In the genomic region with DNA sequence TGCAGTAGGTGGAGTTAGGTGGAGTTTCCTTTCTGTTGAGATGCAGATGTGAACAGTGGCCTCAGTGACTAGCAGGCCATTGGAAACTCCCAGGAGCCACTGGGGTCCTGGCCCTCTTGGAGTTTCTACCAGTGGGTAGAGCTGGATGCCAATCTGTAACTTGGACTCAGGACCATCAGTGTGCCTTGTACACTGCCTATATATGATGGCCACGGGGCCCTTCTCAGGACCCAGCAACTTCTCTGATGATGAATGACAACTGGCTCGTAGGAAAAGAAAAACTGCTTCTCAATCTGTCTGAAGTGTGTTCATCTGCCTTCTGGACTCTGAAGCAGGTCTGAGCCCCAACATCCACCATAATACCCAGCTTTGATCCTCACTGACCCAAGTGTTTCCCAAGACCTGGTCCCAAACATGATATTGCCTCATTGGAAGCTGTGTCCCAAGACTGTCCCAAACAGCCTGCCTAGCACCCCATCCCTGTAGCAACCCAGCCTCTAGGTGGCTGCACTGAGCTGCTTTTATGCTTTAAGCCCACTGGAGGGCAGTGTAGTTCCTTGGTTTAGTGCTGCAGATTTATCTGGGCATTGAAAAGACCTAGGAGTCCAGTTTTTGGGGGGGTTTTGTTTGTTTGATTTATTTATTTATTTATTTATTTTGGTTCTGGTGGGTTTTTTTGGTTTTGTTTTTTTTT, we compare ENCODE assay signal across 9 mouse cellular contexts. TPM values are rescaled to one million over a fixed set of nuclear protein-coding genes. Genes with fewer than 3 reads are reported as not detected.
DNase-seq lines count a peak whose midpoint lies in the region; ATAC-seq and TF ChIP-seq lines count a peak whose summit lies in the region.
"Had no signal": no experiment of that assay in that cellular context is flagged by ENCODE, and none has a peak within 500 bp of the region (broad histone marks: within the 10 kb centered on the region; RNA-seq: fewer than 3 reads in every experiment).

No protein-coding gene starts in this region.

- 79% methylated on average over 2 of the region's 2 CpGs for WGBS in forebrain, embryonic 13.5 days
- 77% methylated on average over 2 of the region's 2 CpGs for WGBS in large intestine, adult 2 months
- 75% methylated on average over 2 of the region's 2 CpGs for WGBS in liver, postnatal 0 days (ENCODE audit: insufficient replicate concordance)
- 82% methylated on average over 2 of the region's 2 CpGs for WGBS in neural tube, embryonic 14.5 days

- peak; percentile 99 for TF ChIP-seq CTCF in liver, postnatal 0 days (IDR thresholded peaks at IDR 0.05; ENCODE audit: low read depth)

- intact Hi-C loops in heart, postnatal 25 days (cut with DNase I): loop anchor here (1.0 to 2.0 kb wide), 2 partner anchors 42 to 155 kb away; partner anchors contain the start of gene Itm2c

- H3K4me2 ChIP-seq in forebrain, embryonic 13.5 days: no peak overlapping the region
- no peak overlapping the region for H3K4me2 ChIP-seq in liver, postnatal 0 days (ENCODE audit: low read depth, low read length)
- no peak overlapping the region for H3K4me2 ChIP-seq in neural tube, embryonic 14.5 days (ENCODE audit: low read depth, low read length)

- peak; percentile 56 for DNase-seq in ES-E14 (ENCODE audit: low read depth, low spot score)
- DNase-seq in c-Kit-positive CD71-positive TER-119-positive erythroid progenitor cells, embryonic 14.5 days (ENCODE audit: low spot score): peak; percentile 59
- DNase-seq in heart, postnatal 25 days (ENCODE audit: low spot score): peak; percentile 36
- DNase-seq in large intestine, adult 2 months (ENCODE audit: low read depth, low spot score): peak; percentile 44
- peak; percentile 73 for DNase-seq in liver, postnatal 0 days
- peak; percentile 29 to 48 for DNase-seq in thymus, adult 18-20 months

- no peaks in the 10 kb centered on the region for H3K4me1 ChIP-seq in ES-E14 (ENCODE audit: control insufficient read depth in 2 of 2, insufficient read depth in 2 of 2, low read length in 2 of 2, poor library complexity in 1 of 2)
- no peaks in the 10 kb centered on the region for H3K4me1 ChIP-seq in forebrain, embryonic 13.5 days
- H3K4me1 ChIP-seq in liver, postnatal 0 days (ENCODE audit: insufficient read depth): no peaks in the 10 kb centered on the region
- H3K4me1 ChIP-seq in neural tube, embryonic 14.5 days (ENCODE audit: control insufficient read depth, insufficient read depth, low read length): no peaks in the 10 kb centered on the region

- peak; percentile 79 for ATAC-seq in forebrain, embryonic 13.5 days
- peak; percentile 92 for ATAC-seq in liver, postnatal 0 days
- ATAC-seq in neural tube, embryonic 14.5 days (ENCODE audit: low read depth): peak; percentile 73

- in situ Hi-C loops in ES-E14 (cut with MboI; ENCODE audit: low sequenced_read_pairs in 2 of 2, unreplicated experiment in 2 of 2): loop anchor here in 1 of 2 experiments (5.0 kb wide), 1 partner anchor 154 kb away; no protein-coding TSS in a partner anchor

- H3K36me3 ChIP-seq in ES-E14 (ENCODE audit: control insufficient read depth, insufficient read depth, low read length, poor library complexity, severe bottlenecking): peaks cover 17% of the 10 kb centered on the region
- peaks cover 25% of the 10 kb centered on the region for H3K36me3 ChIP-seq in forebrain, embryonic 13.5 days (ENCODE audit: poor library complexity, severe bottlenecking)
- H3K36me3 ChIP-seq in liver, postnatal 0 days (replicated peaks; ENCODE audit: insufficient read depth, low read length): peaks cover 32% of the 10 kb centered on the region
- H3K36me3 ChIP-seq in neural tube, embryonic 14.5 days (ENCODE audit: control insufficient read depth, insufficient read depth, low read length): peaks cover 16% of the 10 kb centered on the region

- H3K4me3 ChIP-seq in ES-E14 (ENCODE audit: insufficient read depth in 1 of 2, low read depth in 1 of 2, low read length in 2 of 2, poor library complexity in 1 of 2, severe bottlenecking in 1 of 2): no peak overlapping the region
- H3K4me3 ChIP-seq in forebrain, embryonic 13.5 days: no peak overlapping the region
- no peak overlapping the region for H3K4me3 ChIP-seq in liver, postnatal 0 days (ENCODE audit: low read depth, low read length)
- H3K4me3 ChIP-seq in neural tube, embryonic 14.5 days (ENCODE audit: low read depth, low read length): no peak overlapping the region

- no peak overlapping the region for H3K9ac ChIP-seq in ES-E14 (ENCODE audit: insufficient read depth, low read depth, low read length, poor library complexity, severe bottlenecking)
- no peak overlapping the region for H3K9ac ChIP-seq in forebrain, embryonic 13.5 days
- H3K9ac ChIP-seq in liver, postnatal 0 days (replicated peaks): no peak overlapping the region
- H3K9ac ChIP-seq in neural tube, embryonic 14.5 days (replicated peaks; ENCODE audit: low read depth, low read length): no peak overlapping the region

- H3K9me3 ChIP-seq in ES-E14 (ENCODE audit: control insufficient read depth, insufficient read depth, low read depth, low read length): no peaks in the 10 kb centered on the region
- no peaks in the 10 kb centered on the region for H3K9me3 ChIP-seq in forebrain, embryonic 13.5 days (replicated peaks)
- no peaks in the 10 kb centered on the region for H3K9me3 ChIP-seq in liver, postnatal 0 days (ENCODE audit: low read length)
- H3K9me3 ChIP-seq in neural tube, embryonic 14.5 days (ENCODE audit: control insufficient read depth, low read length): no peaks in the 10 kb centered on the region

- no peaks in the 10 kb centered on the region for H3K27me3 ChIP-seq in forebrain, embryonic 13.5 days
- H3K27me3 ChIP-seq in liver, postnatal 0 days (ENCODE audit: insufficient read depth, low read length): no peaks in the 10 kb centered on the region
- no peaks in the 10 kb centered on the region for H3K27me3 ChIP-seq in neural tube, embryonic 14.5 days (ENCODE audit: control insufficient read depth, insufficient read depth, low read length)

- H3K27ac ChIP-seq in ES-E14 (ENCODE audit: insufficient read depth, low read depth, low read length, poor library complexity, severe bottlenecking): no peak overlapping the region
- no peak overlapping the region for H3K27ac ChIP-seq in forebrain, embryonic 13.5 days
- no peak overlapping the region for H3K27ac ChIP-seq in liver, postnatal 0 days (ENCODE audit: low read depth)
- H3K27ac ChIP-seq in neural tube, embryonic 14.5 days (ENCODE audit: low read depth, low read length): no peak overlapping the region
- H3K27ac ChIP-seq: macrophage had no signal

- TF ChIP-seq EP300 in liver, postnatal 0 days (IDR thresholded peaks at IDR 0.05; ENCODE audit: low read depth): no peak

TF ChIP-seq in ES-E14, 5 proteins besides CTCF, POLR2A, EP300 and RAD21:
- TF ChIP-seq ZNF384 (IDR thresholded peaks at IDR 0.05; ENCODE audit: low read depth, low read length) (peak; percentile 49; the same call in 1 of the 2 replicates), HCFC1 (IDR thresholded peaks at IDR 0.05; ENCODE audit: borderline replicate concordance, insufficient read depth, low read length) (no peak), ZC3H11A (IDR thresholded peaks at IDR 0.05; ENCODE audit: borderline replicate concordance, low read depth, low read length) (peak; percentile 78)

RNA-seq across cellular contexts. Expression of gene Itm2c, which starts 40.9 kb away (rescaled TPM):
- total RNA-seq in ES-E14 (2012; rRNA removed): 82.9 and 114 TPM in 2 replicates
- polyA plus RNA-seq in forebrain, embryonic 13.5 days (2015; fragmentation: Nextera tagmentation; extraction: Ambion mirVana): 124 and 129 TPM in 2 replicates
- total RNA-seq in heart, postnatal 25 days (2021): 10 to 100 TPM; 62.4 to 66.2 TPM
- 107 and 112 TPM in 2 replicates for polyA plus RNA-seq in large intestine, adult 2 months (2012; rRNA removed)
- 52.1 and 56.7 TPM in 2 replicates for polyA plus RNA-seq in liver, postnatal 0 days (2015; fragmentation: Nextera tagmentation; extraction: Ambion mirVana)
- polyA plus RNA-seq in neural tube, embryonic 14.5 days (2014; fragmentation: Nextera tagmentation; extraction: Ambion mirVana): 93.2 and 105 TPM in 2 replicates

RNA-seq across cellular contexts. Expression of gene Cab39, which starts 59.9 kb away (rescaled TPM):
- total RNA-seq in ES-E14 (2012; rRNA removed): 43.2 and 51.9 TPM in 2 replicates
- 44.9 and 46.2 TPM in 2 replicates for polyA plus RNA-seq in forebrain, embryonic 13.5 days (2015; fragmentation: Nextera tagmentation; extraction: Ambion mirVana)
- total RNA-seq in heart, postnatal 25 days (2021): 100 to 1,000 TPM; 107 to 112 TPM
- polyA plus RNA-seq in large intestine, adult 2 months (2012; rRNA removed): 43.8 and 66.4 TPM in 2 replicates
- polyA plus RNA-seq in liver, postnatal 0 days (2015; fragmentation: Nextera tagmentation; extraction: Ambion mirVana): 13.9 and 14.8 TPM in 2 replicates
- polyA plus RNA-seq in neural tube, embryonic 14.5 days (2014; fragmentation: Nextera tagmentation; extraction: Ambion mirVana): 74.4 and 83.9 TPM in 2 replicates
